Mouse (Mus musculus): ENCODE measurements around the gene Iqcf3.

DNA sequence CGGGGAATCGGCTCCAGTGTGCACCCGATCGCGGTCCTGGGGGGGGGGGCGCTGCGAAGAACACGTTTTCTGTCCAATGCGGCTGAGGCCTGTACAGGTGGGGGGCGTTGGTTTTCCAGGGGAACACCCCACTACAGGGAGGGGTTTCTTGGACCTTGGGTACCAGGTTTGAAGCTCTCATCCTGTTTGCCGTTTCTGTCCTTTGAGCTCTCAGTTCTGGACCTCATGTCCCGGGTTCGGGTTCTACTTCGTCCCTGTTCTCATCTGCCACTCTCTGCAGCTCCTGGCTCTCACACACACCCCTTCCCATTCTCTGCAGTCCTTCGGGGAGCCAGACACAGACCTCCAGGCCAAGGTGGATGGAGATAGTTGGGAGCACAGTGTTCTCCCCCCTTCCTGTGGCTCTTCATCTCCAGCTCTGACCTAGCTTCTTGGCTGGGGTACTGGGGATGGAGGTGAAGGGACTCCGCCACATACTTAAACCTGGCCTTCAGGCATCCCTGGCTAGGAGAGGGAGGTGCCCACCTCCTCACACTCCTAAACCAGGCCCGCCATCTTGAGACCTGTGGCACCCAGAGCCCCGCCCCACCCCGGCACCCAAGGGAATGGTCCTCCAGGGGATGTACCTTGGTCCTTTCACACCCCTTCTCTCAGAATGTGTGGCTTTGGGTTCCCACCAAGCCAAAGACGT, 107.2 kb downstream of the Iqcf3 start:
- TF ChIP-seq CTCF (IDR thresholded peaks at IDR 0.05; ENCODE audit: extremely low read depth, insufficient read length, insufficient replicate concordance, low read depth, low read length) (no peak), POLR2A (IDR thresholded peaks at IDR 0.05; ENCODE audit: low read depth, low read length) (no peak)
